Mouse (Mus musculus) c-Kit-negative CD71-positive TER-119-positive erythroid progenitor cells, embryonic 14.5 days (primary cell): ENCODE results near the gene Ccdc125.
"Not testable (repeated sequence)": the region's sequence is repeated elsewhere in the genome, so short reads cannot be mapped to it uniquely, and the experiment has no call there.

Experiments
- DNase-seq: peaks from one replicate; pipeline ENCODE4 v3.0.0-alpha.2; 2013; ENCODE audit warnings: low read depth, low spot score

The Ccdc125 gene

DNA sequence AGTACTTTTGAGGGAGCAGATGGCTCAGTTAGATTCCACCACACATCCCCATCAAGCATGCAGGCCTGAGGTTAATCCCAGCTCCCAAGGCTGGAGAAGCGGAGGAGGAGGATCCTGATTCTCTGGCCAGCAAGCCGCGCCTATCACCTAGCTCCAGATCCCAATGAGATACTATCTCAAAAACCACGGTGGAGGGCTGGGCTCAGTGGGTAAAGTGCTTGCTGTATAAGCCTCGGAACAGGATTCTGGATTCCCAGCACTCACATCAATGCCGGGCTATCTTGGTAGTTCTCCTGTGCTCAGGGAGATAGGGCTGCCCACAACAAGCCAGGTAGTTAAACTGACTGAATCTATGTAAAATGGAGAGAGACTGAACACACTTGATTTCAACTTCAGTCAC, 46.0 kb downstream of the Ccdc125 start:
- no peak for DNase-seq

DNA sequence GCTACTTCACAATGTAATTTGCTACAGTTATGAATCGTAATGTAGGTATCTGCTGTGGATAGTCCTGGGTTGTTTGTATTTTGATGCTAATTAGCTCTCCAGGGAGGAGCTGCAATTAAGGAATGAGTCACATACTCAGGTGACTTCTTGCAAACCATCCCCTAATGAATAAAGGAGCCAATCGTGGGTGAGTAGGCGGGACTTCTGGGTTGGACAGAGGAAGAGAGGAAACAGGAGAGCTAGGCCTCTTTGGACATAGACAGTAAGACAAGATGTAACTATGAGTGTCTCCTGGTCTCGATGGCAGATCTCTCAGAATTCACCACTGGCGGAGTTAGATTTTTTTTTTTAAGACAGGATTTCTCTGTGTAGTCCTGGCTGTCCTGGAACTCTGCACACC, 52.1 kb downstream of the Ccdc125 start:
- no peak for DNase-seq

DNA sequence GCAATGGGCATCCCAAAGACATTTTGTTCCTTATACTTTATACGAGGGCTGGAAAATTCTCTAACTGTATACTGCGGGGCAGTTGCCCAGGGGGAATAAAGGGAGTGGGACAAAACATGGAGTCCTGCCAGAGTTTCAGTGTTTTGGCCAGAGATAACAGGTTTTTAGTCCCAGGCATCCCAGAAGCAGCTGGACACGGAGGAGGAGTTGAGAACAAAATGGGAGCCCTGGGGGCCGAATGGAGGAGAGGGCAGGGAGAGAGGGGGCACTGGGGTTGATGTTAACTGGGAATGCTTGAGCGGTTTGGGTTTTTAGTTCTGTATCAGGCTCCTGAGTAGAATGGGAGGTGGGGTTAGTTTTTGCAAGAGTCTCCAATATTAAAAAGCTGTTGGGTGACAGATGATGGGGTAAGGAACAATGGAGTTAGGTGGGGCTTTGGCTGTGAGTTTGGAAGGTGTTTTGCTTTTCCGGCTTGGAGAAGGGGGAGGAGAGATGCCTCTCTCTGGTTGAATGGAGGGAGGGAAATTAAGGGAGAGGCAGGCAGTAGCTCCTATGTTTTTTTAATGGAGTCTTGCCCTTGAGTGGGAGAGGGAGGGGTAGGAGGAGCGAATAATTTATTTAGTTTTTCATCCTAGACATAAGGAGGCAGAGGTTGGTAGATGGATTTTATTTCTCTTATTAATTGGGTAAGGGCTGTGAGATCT, 54.7 kb downstream of the Ccdc125 start:
- no peak for DNase-seq

- DNase-seq = no peak
Observed at GRCm38 (mm10) chr13:100725194-100725593, 55.7 kb downstream of the Ccdc125 start.

DNA sequence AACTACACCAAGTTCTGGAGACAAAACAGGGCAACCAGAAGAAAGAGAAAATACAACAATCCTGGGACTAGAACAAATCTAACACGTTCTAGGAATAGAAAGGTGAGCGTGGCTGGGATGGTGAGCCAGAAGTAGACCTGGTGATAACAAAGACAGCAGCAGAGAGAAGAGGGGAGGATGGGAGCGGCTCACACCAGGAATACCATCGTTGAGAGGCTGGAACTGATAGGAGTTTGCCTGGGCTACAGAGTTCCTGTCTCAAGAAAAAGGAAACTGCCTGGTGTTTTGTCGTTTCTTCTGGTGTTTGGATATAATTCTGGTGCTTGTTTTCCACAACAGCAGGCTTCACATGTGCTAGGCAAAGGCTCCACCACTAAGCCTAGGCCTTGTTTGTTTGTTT, 58.6 kb downstream of the Ccdc125 start:
- DNase-seq = no peak

DNA sequence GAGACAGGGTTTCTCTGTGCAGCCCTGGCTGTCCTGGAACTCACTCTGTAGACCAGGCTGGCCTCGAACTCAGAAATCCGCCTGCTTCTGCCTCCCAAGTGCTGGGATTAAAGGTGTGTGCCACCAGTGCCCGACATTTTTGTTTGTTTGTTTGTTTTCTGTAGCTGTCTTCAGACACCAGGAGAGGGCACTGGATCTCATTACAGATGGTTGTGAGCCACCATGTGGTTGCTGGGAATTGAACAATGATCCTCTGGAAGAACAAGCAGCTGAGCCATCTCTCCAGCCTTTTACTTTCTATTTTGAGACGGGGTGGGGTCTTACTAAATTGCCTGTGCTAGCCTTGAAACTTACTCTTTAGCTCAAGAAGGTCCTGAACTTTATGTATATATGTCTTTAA, 59.0 kb downstream of the Ccdc125 start:
- DNase-seq = not testable (repeated sequence)

DNA sequence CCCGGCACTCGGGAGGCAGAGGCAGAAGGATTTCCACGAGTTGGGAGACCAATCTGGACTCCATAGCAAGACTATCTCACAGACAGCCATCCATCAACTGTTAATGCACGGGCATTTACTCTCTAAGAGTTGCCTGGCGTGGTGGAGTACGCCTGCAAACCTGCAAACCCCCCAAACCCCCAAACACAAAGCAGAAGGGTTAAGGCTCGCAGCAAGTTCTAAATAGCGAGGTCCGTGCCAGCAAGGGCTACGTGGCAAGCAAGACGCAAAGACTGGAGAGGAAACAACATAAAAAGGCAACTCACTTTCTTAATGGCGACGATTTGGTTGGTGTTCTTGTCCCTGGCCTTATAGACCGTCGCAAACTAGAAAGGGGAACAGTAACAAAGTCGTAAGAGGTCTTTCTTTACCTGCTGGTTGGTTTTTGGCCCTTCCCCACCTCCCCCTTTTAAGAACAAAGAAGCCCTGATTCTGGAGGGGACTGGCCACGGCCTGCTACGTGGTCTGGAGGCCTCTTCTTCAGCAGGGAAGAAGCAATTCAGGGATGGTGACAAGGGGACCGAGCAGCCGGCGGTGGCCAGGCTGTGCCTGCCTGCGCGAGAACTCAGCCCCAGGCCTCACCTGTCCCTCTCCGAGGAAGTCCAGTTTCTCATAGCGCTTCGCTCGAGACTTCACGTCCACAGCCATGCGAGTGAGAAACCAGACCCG, 60.8 kb downstream of the Ccdc125 start:
- DNase-seq = no peak

DNA sequence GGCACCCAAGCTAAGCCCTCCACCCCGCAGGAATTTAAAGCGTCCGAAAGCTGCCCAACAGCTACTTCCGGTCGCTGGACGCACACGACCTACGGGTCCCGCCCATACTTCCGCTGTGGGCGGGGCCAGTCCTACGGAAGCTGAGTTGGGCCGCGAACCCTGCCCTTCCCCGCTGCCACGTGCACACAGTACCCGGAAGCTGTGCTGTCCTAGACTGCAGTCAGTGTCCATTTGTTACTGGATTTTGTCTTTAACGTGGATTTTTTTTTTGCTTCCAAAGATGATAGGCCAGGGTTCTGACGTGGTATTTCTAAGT, 61.3 kb downstream of the Ccdc125 start, which contains the start of gene Cdk7:
Cdk7 (minus strand) TSS at position 79 of the 316 bp plus-strand sequence.
- peak; percentile 84 for DNase-seq

- DNase-seq = not testable (repeated sequence)
Observed at GRCm38 (mm10) chr13:100731462-100732046, 62.0 kb downstream of the Ccdc125 start.

DNA sequence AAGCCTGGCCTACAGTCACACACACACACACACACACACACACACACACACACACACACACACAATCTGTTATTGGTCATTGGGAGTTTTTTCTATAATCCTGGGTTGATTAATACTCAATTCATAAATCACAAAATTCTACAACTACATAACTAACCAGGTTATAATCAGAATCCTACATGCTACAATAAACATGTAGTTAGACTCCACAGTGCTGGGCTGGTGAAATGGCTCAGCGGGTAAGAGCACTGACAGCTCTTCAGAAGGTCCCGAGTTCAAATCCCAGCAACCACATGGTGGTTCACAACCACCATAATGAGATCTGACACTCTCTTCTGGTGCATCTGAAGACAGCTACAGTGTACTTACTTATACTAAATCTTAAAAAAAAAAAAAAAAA, 63.2 kb downstream of the Ccdc125 start:
- no peak for DNase-seq

DNA sequence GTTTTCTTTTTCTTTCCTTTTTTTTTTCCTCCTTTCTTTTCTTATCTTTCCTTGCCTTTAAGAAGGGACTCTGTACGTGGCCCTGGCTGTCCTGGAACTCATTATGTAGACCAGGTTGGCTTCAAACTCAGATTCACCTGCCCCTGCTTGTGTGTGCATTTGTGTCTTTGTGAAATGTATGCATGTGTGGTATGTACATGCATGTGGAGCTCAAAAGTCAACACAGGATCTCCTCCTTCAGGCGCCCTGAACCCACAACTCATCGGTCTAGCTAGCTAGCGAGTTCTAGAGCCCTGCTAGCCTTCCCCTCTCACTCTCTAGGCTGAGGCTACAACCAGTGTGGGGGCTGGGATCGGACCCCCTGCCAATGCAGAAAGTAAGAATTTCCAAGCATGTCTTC, 73.3 kb downstream of the Ccdc125 start:
- no peak for DNase-seq

DNA sequence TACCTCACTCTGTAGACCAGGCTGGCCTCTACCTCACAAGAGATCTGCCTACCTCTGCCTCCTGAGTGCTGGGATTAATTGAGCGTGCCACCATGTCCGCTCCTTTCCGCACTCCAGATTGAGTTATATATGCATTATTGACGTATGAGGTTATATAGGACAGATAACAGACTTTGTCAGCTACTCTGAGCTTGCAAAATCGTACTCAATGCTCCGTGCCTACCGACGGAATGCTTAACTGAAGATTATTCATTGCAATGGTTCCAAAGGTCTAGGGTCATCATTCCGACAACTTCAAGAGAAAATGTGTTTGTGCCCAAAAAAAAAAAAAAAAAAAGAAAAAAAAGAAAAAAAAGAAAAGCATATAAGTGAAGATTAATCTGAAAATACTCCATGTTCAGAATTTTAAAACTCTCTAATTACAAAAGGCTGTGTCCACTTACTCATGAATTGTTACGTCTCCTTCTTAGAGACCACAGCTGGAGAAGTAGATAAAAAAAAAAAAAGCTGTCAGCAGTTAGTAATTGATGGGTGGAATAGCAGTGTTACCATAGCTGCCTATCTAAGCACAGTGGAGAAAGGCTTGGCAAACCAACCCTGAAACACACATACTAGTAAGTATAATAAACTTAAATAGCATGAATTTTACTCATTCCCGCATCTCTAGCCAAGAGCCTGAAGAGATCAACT, 74.0 kb downstream of the Ccdc125 start:
- no peak for DNase-seq

DNA sequence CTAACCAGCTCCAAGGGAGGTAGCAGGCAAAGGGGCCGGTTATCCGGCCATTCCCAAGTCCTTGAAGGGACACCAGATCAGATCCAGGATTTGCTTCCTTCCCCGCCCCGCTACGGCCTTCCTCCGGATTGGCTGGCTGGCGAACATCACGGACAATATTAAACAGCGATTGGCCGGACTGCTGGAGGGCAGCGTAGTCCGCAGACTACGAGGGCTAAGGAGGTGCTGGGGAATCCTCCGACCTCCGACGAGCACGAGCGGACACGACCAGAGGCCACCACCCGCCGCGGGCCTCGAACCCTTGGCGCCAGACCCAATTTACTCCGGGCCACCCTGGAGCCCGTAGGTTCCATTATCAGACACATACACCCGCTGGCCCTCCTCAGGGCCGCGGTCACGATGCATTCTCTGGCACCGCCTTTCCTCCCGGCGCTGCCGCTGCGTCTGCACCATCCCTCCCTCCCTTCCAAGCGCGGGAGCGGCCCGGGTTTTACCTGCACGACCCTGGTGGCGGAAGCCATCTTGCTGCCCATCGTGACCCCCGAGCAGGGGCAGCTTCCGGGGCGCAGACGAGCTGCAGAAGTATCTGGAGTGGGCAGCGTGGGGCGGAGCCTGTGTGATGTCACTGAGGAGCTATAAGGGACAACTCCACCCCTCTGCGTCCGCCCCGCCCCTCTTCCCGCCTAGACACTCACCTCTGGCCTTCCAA, 74.7 kb downstream of the Ccdc125 start, which contains the start of gene Mrps36:
Mrps36 (minus strand) TSS at position 624 of the 709 bp plus-strand sequence.
- DNase-seq = peak; percentile 89

GRCm38 (mm10) chr13:100746090-100746489, 76.6 kb downstream of the Ccdc125 start:
- DNase-seq = no peak
